Mouse (Mus musculus) heart, adult 2 months (tissue): ENCODE data around the gene Limd2.

Experiments
- CTCF ChIP-seq: fragments of 200-600 bp; IDR thresholded peaks from 2 replicates; pipeline ENCODE4 v1.8.1; 2022; ENCODE audit warnings: antibody characterized with exemption, mild to moderate bottlenecking, moderate library complexity
- EP300 ChIP-seq: fragments of 200-500 bp; IDR thresholded peaks from 2 replicates; pipeline ENCODE4 v1.6.1; 2011; ENCODE audit warnings: low read depth, low read length, control low read depth; ENCODE audit not compliant: insufficient read depth
- POLR2A ChIP-seq: fragments of 200-500 bp; IDR thresholded peaks from 2 replicates; pipeline ENCODE4 v1.6.1; 2011; ENCODE audit warnings: mild to moderate bottlenecking, low read depth, low read length, control low read depth; ENCODE audit not compliant: insufficient read depth

- TF ChIP-seq EP300: no peak
- TF ChIP-seq POLR2A: no peak
- TF ChIP-seq CTCF: no peak
These were observed 28.1 kb downstream of the Limd2 start for GRCm38 (mm10) chr11:106132516-106132915.
